Mouse (Mus musculus): ENCODE results near the gene Fam189b.
"Not testable (repeated sequence)": the region's sequence is repeated elsewhere in the genome, so short reads cannot be mapped to it uniquely, and the experiment has no call there.

The Fam189b gene

DNA sequence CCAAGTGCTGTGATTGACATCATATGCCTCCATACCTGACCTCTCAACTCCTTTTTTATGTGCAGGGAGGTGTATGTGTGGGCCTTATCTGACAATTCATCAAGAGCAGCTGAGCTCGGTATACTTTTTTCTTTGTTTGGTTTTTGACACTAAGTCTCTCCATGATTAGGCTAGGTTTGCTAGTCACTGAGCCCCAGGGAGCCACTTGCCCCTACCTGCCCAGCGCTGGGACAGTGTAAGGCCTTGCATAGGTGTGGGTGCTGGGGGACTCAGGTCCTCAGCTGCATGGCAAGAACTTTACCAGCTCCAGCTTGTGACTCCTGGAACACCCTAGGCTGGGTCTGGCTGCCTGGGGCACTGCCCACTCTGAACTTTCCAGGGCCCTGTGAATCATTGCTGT, 23.8 kb downstream of the Fam189b start:
- no peak for DNase-seq

- DNase-seq: no peak
These were observed 25.2 kb downstream of the Fam189b start for GRCm38 (mm10) chr3:89208075-89208657.

DNA sequence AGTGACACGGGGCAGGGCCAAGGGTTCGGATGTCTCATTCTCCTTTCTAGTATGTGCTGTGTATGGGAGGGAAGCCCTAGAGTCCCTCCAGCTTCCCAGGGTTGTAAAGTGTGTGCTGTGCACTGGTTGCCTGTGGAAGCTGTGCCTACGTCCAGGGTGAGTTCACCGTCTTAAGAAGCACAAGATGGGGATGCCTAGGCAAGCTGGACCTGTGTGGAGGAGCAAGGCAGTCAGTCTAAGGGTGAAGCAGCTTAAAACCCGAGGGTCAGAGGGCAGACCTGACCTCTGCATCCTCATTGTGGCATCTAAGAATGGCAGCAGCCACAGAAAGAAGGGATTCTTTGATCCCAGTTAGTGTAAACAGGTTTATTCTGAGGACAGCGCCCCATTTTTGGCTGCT, 25.8 kb downstream of the Fam189b start:
- no peak for DNase-seq

GRCm38 (mm10) chr3:89209731-89210130, 26.8 kb downstream of the Fam189b start:
- DNase-seq: no peak

DNA sequence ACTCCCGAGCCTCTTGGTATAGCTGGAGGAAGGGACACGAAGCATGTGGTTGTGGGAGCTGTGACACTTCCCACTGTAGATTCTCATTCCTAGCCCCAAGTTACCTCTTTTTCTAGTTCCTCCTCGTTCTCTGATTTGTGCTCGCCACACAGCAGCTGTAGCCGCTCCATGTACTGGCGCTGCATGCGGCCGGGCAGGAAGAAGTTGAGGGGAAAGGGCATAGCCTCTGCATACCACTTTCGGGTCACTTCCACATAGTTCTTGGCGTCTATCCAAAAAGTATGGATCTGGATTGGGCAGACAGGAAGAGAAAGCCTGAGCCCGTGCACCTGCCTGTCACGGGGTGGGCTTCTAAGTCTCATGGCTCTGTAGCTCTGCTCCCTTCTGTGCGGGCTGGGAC, 27.2 kb downstream of the Fam189b start:
- peak; percentile 33 to 61 for DNase-seq

- DNase-seq: peak; percentile 74 to 81
These were observed 27.8 kb downstream of the Fam189b start for GRCm38 (mm10) chr3:89210731-89211130.

DNA sequence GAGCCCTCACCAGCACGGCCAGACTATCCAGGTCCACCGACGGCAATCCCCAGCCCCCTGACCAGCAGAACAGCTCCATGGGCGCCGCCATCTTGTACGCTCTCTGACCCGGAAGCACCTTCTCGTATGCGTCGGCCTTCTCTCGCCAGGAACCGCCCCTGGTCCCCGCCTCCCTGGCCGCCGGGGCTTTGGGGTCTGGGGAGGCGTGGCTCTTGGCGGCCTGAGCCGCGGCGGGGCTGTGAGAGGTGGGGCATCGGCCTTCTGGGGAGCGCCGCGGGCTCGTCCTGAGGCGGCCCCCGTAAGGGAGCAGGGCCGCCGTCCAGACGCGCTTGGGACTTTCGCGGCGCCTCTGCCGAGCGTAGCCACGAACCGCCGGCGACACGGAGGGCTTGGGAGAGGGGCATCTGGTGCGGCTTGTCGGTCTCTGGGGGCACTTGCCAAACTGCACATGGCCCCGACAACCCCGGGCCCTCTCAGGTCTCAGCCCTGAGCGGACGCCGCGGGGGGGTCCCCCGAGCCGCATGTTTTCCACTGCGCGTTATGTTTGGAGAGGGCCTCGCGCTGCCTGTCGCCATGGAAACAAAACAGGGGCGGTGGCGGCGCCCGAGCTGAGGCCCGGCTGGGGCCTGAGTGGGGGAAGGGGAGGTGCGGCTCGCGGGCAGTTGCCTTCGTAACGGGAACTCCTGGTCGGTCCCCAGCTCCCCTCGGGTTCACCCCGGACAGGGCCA, 31.0 kb downstream of the Fam189b start:
- peak; percentile 96 to 97 for DNase-seq

- peak; percentile 47 to 59 for DNase-seq
These were observed 31.9 kb downstream of the Fam189b start, which contains the start of gene Thbs3 for GRCm38 (mm10) chr3:89214681-89215411. Gene Thbs3, plus strand, starts transcription at chr3:89215180.

GRCm38 (mm10) chr3:89215853-89216252, 32.9 kb downstream of the Fam189b start:
- peak; percentile 89 to 92 for DNase-seq

DNA sequence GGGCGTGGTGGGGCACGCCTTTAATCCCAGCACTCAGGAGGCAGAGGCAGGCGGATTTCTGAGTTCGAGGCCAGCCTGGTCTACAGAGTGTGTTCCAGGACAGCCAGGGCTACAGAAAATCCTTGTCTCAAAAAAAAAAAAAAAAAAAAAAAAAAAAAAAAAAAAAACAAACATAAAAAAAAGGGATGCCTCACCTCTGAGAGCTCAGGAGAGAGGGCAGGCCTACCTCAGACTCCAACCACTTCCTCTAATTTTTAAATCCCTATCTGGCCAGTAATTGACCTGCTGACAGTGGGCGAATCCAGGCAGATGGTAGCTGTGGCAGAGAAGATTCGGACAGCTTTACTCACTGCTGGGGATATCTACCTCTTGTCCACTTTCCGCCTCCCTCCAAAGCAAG, 33.5 kb downstream of the Fam189b start:
- DNase-seq: not testable (repeated sequence)

GRCm38 (mm10) chr3:89218271-89218670, 35.3 kb downstream of the Fam189b start:
- DNase-seq: no peak

DNA sequence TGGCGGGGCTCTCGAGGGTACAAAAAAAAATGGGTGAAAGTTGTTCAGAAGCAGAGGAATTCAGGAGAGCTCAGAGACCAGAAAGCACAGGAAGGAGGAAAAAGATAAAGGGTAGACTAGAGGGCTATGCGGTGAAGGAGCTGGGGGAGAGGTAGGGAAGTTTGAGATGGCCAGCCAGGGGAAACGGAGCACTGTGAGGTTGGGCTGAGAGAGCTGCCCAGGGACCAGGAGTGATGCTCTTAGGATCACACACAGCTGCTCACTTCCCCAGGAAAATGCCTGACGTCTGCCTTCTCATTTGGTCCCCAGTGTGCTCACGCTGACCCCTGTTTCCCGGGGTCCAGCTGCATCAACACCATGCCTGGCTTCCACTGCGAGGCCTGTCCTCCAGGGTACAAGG, 36.6 kb downstream of the Fam189b start:
- DNase-seq: no peak

DNA sequence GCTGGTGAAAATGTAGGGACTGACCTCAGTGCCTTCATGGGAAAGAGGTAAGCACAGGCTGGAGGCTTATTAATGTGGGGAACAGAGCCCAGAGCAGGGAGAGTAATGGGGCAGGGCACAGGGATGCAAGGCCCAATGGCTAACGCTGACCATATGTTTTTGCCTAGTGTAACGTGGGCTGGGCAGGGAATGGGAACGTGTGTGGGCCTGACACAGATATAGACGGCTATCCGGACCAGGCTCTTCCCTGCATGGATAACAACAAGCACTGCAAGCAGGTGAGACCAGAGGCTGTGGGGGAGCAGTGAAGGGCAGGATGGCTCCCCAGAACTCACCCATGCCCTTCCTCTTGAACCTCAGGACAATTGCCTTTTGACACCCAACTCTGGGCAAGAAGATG, 38.2 kb downstream of the Fam189b start:
- no peak for DNase-seq

DNA sequence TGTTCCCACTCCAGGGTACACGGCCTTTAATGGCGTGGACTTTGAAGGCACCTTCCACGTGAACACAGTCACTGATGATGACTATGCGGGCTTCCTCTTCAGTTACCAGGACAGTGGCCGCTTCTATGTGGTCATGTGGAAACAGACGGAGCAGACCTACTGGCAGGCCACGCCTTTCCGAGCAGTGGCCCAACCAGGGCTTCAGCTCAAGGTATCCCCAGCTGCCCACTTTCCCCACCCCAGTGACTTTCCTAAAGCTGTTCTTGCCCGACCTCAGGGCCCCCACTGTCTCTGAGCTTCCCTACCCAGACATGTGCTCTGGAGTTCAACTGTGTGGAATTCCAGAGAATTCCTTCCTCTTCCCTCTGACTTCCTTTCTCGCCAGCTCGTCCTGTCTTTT, 41.9 kb downstream of the Fam189b start:
- no peak for DNase-seq

- DNase-seq: no peak
These were observed 42.4 kb downstream of the Fam189b start for GRCm38 (mm10) chr3:89225321-89225815.

DNA sequence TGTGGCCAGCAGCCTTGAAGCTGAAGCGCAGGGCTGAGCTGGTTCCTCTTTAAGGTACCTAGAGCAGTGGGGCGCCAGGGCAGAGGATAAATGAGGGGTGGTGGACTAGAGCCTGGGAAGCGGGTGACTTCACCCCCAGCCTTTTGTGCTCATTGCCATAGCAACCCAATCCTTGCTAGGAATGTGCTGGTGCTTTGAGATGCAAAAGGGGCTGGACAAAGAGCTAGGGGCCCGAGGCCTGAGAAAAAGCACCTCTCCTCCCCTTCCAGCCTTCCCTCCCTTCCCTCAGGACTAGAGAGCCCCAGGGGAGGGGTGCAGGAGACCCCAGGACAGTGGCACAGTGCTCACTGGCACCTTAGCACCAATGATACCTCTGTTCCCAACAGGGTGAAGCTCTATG, 43.0 kb downstream of the Fam189b start:
- DNase-seq: no peak

DNA sequence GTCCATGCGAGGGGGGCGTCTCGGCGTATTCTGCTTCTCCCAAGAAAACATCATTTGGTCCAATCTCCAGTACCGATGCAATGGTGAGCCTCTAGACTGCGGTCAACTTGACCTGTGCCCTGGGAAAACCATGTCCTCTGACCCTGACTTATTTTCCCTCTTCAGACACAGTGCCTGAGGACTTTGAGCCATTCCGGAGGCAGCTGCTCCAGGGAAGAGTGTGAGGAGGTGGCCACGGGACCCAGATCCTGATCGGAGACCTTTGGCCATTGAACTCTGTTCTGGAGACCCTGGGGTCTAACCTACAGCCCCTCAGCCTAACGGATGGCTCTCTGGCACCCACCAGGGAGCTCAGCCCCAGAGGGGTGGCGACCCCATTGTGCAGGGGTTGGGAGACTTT, 43.4 kb downstream of the Fam189b start:
- DNase-seq: no peak

- DNase-seq: no peak
These were observed 44.0 kb downstream of the Fam189b start, which contains the start of gene Mtx1 for GRCm38 (mm10) chr3:89226900-89227299. Gene Mtx1, minus strand, starts transcription at chr3:89227088.

DNA sequence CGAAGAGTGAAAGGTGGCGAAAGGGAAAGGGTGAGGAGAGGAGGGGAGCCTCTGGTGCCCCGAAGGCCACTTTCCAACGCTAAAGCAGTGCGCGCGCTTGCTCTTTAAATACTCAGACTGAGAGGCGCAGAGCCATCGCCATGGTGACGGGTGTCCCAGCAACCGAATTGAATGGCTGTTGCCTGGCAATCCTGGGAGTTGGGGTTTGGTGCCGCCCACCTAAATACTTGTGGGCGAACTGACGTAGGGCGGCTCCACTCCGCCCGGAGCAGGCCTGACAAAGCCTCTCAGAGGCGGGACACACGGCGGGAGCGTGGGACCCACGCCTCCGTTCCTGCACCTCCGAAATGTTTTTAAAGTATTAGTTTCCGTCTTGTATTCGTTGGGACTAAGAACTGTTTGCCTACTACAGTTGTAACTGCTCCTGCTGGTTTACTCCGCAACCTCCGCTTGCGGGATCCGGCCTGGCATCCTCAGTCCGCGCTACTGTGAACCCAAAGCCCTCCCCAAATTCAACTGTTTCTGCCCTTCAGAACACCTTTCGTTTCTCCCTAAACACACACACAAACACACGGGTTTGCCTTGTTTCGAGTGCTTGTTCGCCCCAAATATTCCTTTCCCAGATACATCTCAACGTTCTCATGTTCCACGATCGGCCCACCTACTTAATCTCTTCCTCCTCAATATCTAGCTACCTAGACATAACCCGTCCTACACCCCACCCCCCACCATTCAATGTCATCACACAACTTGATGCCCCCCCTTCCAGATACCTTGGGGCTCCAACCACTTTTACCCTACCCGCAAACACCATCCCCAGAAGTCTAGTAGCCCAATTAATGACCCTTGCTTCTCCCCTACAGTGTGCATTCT, 44.6 kb downstream of the Fam189b start:
- DNase-seq: peak; percentile 93 to 94

- DNase-seq: peak; percentile 94
These were observed 45.2 kb downstream of the Fam189b start for GRCm38 (mm10) chr3:89228180-89228549.

GRCm38 (mm10) chr3:89228836-89229235, 45.9 kb downstream of the Fam189b start, which contains the start of gene Muc1:
Gene Muc1, plus strand, starts transcription at chr3:89229057.
- DNase-seq: peak; percentile 46 to 67

DNA sequence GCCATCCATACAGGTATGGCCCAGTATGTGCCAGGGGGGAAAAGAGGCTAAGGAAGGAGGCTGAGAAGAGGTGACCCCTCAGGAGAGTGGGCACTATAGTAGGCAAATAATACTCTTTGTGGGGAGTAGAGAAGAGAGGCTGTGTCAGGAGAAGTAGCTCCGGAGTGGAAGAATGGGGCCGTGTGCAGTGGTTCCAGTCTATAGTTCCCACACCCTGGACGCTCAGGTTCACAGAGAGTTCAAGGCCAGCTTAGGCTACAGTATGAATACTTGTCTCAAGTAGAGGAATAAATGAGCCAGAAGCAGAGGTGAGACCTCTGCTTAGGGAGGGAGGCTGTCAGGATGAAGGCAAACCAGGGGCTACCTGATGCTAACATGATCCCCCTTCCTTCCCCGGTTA, 46.3 kb downstream of the Fam189b start:
- no peak for DNase-seq

GRCm38 (mm10) chr3:89230561-89230960, 47.6 kb downstream of the Fam189b start:
- DNase-seq: no peak

Measured in kidney, postnatal 4 days (tissue).